Mouse (Mus musculus) embryo, embryonic 10.5 days (tissue): ENCODE measurements around the gene Kank1.

ENCODE experiments used
- DNase-seq: peaks from one replicate; pipeline ENCODE4 v3.0.0-alpha.2; 2015; ENCODE audit warnings: low spot score

The Kank1 gene

DNA sequence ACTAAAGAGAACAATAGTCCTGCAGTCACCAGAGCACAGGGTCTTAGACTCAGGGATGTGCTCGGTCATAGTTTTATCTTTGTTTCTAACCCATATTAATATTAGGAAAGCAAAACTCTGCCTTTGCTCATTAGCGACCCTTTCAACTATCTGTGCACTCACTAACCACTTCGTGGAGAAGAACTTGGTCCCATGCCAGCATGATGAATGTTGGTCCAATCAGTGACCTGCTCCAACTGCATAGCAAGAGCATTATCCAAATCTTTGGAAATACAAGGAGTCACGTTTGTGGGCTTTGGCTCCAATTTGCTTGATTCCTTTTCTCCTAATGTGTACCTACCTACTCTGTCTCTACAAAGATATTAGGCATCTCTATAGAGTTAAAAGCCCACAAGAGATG, 204.0 kb downstream of the Kank1 start:
- no peak for DNase-seq

DNA sequence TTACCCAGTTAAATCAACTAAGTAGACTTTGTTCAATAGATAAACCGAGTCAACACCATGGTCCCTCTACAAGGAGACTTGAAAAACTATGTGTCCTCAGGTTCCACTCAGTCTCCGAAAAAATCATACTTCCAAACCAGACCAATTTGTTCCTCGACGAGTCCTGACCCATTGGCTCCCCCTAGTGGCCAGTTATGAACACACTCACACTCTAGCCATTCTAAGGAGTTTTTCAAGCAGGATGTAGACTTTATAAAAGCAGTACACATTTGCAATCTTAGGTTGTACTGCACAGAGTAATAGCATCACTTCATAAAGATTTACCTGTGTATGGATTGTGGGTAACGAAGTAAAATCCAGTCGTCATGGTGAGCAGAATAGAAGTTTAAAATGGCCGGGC, 208.3 kb downstream of the Kank1 start:
- peak; percentile 88 for DNase-seq

DNA sequence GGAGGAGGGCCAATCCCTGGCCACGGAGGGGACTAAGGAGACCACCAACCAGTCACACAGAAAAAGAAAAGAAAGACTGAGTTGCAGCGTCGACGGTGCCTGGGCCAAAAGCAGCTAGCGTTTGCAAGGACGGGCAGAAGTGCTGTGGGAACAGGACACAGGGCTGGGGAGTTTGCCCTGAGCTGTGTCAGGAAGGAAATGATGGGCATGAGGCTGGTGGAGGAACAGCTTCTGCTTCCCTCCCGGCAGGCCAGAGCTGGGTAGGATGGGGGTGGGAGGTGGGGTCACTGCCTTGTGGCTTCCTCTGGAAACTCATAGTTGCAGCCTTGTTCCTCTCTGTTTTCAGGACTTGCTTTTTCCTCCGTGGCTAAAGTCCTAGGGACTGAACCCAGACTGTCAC, 209.1 kb downstream of the Kank1 start:
- DNase-seq, result no peak

DNA sequence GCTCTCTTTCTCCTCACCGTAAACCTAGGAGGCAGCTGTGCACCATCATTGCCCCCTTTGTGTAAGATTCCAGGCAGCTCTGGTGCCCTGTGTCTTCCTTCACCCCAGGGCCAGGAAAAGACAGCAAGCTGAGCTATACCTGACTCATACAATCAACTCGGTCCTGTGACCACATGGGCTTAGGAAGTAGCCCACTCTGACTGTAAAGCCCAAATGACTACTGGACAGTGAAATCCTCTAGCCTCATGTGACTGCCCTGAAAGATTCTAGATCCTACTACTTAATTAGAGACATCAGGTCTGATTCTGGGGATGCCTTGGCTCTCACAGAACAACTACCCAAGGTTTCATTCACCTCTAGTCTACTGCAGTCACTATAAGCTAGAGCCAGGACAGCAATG, 209.9 kb downstream of the Kank1 start:
- DNase-seq, result no peak

DNA sequence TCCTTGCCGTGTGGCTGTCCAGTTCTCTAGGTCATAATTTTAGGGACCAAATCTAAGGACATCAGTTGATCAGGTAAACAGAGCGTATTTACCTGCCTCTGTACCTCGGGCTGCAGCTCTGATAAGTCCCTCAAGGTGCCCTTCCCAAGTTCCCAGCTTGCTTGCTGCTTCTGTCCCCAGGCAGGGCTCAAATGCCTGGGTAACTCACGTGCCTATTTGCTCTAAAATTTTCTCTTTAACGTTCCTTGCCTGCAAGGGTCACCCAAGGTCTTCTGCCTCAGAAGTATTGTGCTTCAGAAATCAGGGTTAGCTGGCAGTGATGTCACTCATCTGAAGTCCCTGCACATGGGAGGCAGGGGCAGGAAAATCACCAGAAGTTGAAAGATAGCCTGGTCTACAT, 210.6 kb downstream of the Kank1 start:
- no peak for DNase-seq

DNA sequence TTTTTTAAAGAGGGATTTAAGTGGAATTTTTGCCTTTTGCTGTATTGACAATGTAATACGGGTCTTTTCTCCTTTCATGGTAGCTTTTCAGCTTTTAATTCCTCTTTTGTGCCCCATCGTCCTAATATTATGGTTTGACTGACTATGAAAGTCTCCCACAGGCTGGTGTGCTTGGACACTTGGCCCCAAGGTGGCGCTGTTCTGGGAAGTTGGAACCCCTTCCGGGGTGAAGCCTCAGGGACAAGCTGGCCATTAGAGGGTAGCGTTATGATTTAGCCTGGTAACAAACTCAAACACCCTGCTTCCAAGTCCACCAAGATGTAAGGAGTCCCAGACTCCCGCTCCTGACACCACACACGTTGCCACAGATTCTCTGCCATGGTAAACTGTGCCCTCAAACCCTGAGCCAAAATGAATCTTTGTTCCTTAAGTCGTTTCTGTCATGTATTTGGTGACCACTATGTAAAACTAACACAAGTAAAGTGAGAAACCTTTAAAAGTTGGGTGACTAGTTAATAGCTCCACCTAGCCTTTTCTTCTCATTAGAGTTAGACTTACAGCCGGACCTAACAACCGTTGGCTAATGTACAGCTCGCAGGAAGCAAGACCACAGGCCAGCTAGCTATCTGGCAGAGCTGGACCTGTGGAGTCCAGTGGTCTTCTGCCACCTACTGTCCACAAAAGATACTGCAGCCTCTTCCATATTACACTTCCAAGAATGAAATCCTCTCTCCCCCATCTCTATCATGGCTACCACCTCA, 214.3 kb downstream of the Kank1 start:
- peak; percentile 83 for DNase-seq

DNA sequence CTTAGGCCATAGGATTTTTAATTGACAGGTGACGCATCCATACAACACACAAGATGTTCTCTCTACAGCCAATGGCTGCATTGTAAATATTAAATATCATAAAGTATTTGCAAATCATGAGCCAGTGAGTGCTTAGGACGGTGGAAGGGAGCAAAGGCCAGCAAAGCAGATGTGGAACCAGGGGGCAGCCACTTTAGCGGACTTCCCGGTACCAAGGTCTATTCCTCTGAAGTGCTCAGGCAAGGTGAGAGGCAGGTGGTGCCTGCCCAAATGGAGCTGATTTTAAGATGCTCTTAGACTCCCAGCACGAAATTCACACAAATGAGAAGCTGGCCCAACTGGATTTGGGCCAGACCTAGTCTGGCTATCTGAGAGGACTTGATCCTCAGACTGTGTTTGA, 216.4 kb downstream of the Kank1 start:
- DNase-seq, result no peak

DNA sequence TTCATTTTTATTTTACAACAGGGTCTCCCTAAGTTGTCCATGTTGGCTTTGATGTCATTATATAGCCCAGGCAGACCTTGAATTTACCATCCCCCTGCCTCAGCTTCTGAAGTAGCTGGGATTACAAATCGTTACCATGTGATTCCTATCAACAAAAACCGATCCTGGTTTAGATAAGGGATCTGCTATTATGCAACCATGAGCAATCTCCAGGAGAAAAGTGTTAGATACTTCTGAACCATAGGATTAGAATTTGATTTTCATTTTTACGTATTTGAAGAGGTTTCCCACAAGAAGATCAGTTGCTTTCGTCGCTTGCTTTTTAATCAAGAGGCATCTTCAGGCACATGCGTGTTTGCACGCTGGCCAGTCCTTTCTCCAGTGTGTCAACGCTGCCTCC, 224.0 kb downstream of the Kank1 start:
- no peak for DNase-seq

DNA sequence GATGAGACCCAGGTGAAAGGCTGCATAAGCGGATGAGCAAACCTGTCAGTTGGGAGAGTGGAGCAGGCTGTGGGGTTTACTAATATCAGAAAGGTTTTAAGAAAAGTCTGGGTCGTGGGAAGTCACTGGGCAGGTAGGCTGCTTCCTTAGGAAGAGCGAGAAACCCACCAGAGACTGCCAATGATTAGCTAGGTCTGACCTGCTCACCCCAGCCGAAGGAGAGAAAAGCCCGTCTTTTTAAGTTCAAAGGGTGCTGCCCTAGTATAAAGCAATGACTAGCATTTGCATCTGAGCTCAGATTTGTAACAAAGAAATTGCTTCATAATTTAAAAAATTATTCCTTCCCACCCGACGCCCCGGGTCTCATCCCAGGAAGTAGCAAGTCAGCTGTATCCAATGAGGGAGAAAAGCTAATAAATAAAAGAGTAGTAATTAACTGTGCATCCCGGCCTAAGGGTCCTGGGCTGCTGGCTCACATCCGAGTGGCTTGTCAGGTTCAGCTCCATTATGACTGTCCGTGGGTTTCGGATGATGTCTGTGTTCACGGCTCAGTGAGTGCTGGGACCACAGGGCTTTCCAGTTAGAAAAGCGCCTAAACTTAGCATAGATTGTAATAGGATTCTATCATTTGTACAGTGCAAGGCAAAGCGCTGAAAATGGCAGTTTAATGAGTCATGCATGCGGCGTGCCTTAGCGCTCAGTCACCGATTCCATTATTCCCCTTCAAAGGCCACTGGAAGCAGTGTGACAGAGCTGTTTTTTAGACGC, 225.0 kb downstream of the Kank1 start:
- DNase-seq, result peak; percentile 2

DNA sequence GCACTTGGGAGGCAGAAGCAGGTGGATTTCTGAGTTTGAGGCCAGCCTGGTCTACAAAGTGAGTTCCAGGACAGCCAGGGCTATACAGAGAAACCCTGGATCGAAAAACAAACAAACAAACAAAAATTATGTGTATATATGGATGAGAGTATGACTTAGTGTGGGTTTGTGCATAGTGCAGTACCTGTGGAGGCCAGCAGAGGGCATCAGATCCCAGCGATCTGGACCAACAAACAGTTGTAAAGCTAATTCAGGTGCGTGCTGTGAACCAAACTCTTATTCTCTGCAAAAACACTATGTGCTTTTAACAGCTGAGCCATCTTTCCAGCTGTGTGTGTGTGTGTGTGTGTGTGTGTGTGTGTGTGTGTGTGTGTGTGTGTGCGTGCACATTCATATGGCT, 239.0 kb downstream of the Kank1 start:
- DNase-seq, result peak; percentile 15

DNA sequence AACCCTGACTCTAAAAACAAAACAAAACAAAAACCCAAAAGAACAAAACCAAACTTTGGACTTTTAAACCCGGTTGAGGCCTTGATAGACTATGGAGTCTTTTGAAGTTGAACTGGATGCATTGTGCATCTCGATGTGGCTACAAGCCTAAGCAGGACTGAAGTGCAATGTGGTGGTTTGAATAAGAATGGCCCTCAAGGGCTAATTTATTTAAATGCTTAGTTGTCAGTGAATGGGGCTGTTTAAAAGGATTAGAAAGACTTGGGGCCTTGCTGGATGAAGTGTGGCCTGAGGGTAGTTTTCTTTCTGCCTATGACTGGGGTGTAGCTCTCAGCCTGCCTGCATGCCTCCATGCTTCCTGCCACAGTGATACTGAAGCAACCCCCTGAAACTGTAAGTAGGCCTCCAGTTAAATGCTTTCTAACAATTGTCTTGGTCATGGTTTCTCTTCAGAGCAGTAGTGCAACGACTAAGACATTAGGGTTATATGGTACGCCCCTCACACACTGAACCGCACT, 242.4 kb downstream of the Kank1 start:
- no peak for DNase-seq

DNA sequence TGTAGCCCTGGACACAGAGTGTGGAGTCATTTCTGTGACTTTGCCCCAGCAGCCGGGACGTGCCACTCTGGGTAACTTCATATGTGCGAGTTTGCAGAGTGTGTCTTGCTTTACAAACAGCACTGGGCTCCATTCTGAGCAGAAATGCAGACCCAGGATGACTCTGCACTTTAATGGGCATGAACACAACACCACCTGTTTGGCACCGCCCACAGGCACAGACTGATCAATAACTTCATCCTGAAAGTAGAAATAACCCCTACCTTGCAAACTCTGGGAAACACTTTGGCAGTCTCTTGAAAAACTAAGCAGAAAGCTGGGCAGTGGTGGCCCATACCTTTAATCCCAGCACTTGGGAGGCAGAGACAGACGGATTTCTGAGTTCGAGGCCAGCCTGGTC, 244.0 kb downstream of the Kank1 start:
- no peak for DNase-seq
